Mouse (Mus musculus) thymus, postnatal 25 days (tissue): ENCODE results near the gene Gm2974.
"Not testable (repeated sequence)": the region's sequence is repeated elsewhere in the genome, so short reads cannot be mapped to it uniquely, and the experiment has no call there.

Experiments
- DNase-seq: peaks from one replicate; pipeline ENCODE4 v3.0.0; 2022

Gene Gm2974

GRCm38 (mm10) chr14:4182491-4183210, at the start of gene Gm2974:
TSS of gene Gm2974 (plus strand) at chr14:4182576.
- DNase-seq, result not testable (repeated sequence)

GRCm38 (mm10) chr14:4141646-4142045, 40.7 kb upstream of the Gm2974 start:
- not testable (repeated sequence) for DNase-seq

GRCm38 (mm10) chr14:4164730-4165129, 17.6 kb upstream of the Gm2974 start, which contains the start of gene Gm3127:
TSS of gene Gm3127 (plus strand) at chr14:4165030.
- DNase-seq, result not testable (repeated sequence)

GRCm38 (mm10) chr14:4182030-4182429, 346 bp upstream of the Gm2974 start:
- DNase-seq, result not testable (repeated sequence)

- not testable (repeated sequence) for DNase-seq
These were observed 999 bp downstream of the Gm2974 start for GRCm38 (mm10) chr14:4183375-4183774.

GRCm38 (mm10) chr14:4249331-4249730, 67.0 kb downstream of the Gm2974 start, which contains the start of gene Gm3138:
TSS of gene Gm3138 (plus strand) at chr14:4249631.
- DNase-seq, result not testable (repeated sequence)
